In the genomic region with DNA sequence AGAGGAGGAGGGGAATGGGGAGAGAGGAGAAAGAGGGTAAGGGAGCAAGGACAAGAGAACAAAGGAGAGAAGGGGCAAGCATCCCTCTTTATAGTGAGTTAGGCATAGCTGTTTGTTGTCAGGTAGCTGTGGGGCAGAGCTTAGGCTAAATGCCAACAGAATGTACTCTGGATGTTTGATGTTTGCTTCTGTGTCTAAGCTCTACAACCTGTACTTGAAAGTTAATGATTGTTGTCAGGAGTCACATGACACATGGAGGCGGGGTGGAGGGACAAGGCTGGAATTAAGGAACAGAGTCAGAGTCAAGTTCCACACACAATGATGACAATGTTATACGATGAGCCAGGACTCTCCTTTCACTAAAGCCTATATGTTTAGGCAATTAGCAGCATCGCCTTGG, we compare ENCODE assay signal across 24 mouse cellular contexts. TPM values are rescaled to one million over a fixed set of nuclear protein-coding genes. Genes with fewer than 3 reads are reported as not detected.
DNase-seq lines count a peak whose midpoint lies in the region; ATAC-seq and TF ChIP-seq lines count a peak whose summit lies in the region.
"Had no signal": no experiment of that assay in that cellular context is flagged by ENCODE, and none has a peak within 500 bp of the region (broad histone marks: within the 10 kb centered on the region; RNA-seq: fewer than 3 reads in every experiment).

No protein-coding gene starts in this region.

- H3K9me3 ChIP-seq in liver, embryonic 14.5 days (ENCODE audit: control insufficient read depth, low read length) = no peaks in the 10 kb centered on the region
- no peaks in the 10 kb centered on the region for H3K9me3 ChIP-seq in lung, embryonic 16.5 days (ENCODE audit: control insufficient read depth, low read length)
- H3K9me3 ChIP-seq: forebrain, embryonic 10.5 days; hindbrain, embryonic 10.5 days; limb, embryonic 12.5 days had no signal

- no peak for TF ChIP-seq EP300 in liver, embryonic 14.5 days (IDR thresholded peaks at IDR 0.05; ENCODE audit: low read depth)

- H3K4me1 ChIP-seq in liver, adult 2 months (ENCODE audit: control insufficient read depth, insufficient read depth, low read length) = peaks cover 3% of the 10 kb centered on the region; the same call in 1 of the 2 replicates
- peaks cover 0 to 4% of the 10 kb centered on the region in 2 experiments; a peak in 1 of 4 replicates for H3K4me1 ChIP-seq in liver, embryonic 14.5 days (replicated peaks; ENCODE audit: control insufficient read depth in 2 of 2, insufficient read depth in 2 of 2, low read length in 1 of 2)
- no peaks in the 10 kb centered on the region for H3K4me1 ChIP-seq in lung, embryonic 16.5 days (replicated peaks; ENCODE audit: control insufficient read depth, insufficient read depth, low read length)
- H3K4me1 ChIP-seq: hindbrain, embryonic 10.5 days had no signal

- 47% methylated on average over 3 of the region's 3 CpGs for WGBS in liver, adult 2 months
- WGBS in liver, embryonic 14.5 days (ENCODE audit: insufficient replicate concordance) = 64% methylated on average over 3 of the region's 3 CpGs
- WGBS in lung, embryonic 16.5 days = 69% methylated on average over 3 of the region's 3 CpGs

- TF ChIP-seq POLR2A in liver, adult 2 months (IDR thresholded peaks at IDR 0.05; ENCODE audit: extremely low read depth, insufficient read depth, low read length) = no peak

- no peak overlapping the region for H3K27ac ChIP-seq in liver, adult 2 months (replicated peaks; ENCODE audit: insufficient read depth, low read depth, low read length)
- no peak overlapping the region for H3K27ac ChIP-seq in liver, embryonic 14.5 days
- no peak overlapping the region for H3K27ac ChIP-seq in lung, embryonic 16.5 days (ENCODE audit: low read length)
- H3K27ac ChIP-seq: forebrain, embryonic 10.5 days; hindbrain, embryonic 10.5 days; layer of hippocampus, adult 2 months; limb, embryonic 12.5 days had no signal

- H3K36me3 ChIP-seq in liver, adult 2 months (ENCODE audit: control insufficient read depth, insufficient read depth, low read length) = no peaks in the 10 kb centered on the region
- no peaks in the 10 kb centered on the region for H3K36me3 ChIP-seq in liver, embryonic 14.5 days (replicated peaks; ENCODE audit: control insufficient read depth, insufficient read depth, low read depth)
- H3K36me3 ChIP-seq in lung, embryonic 16.5 days (ENCODE audit: control insufficient read depth, insufficient read depth, low read length) = no peaks in the 10 kb centered on the region
- H3K36me3 ChIP-seq: forebrain, embryonic 10.5 days; hindbrain, embryonic 10.5 days; limb, embryonic 12.5 days had no signal

- no peaks in the 10 kb centered on the region for H3K27me3 ChIP-seq in liver, adult 2 months (ENCODE audit: control insufficient read depth, insufficient read depth, low read length)
- no peaks in the 10 kb centered on the region for H3K27me3 ChIP-seq in liver, embryonic 14.5 days (ENCODE audit: control insufficient read depth, insufficient read depth, low read length)
- H3K27me3 ChIP-seq in lung, embryonic 16.5 days (ENCODE audit: control insufficient read depth, insufficient read depth, low read depth, low read length) = no peaks in the 10 kb centered on the region
- H3K27me3 ChIP-seq: limb, embryonic 12.5 days had no signal

- peak; percentile 93 for DNase-seq in liver, adult 2 months (ENCODE audit: extremely low read depth, low read depth, low spot score)
- no peak for DNase-seq in liver
- DNase-seq in liver, embryonic 14.5 days (ENCODE audit: low read depth in 3 of 3, low spot score in 3 of 3) = peak; percentile 10 to 20 (median 12)
- DNase-seq in right cerebral cortex, postnatal 14 days = no peak
- no peak for DNase-seq in ovary, postnatal 14 days (ENCODE audit: low spot score)
- DNase-seq in cerebellum, adult 9-11 months = no peak
- DNase-seq: cerebellum, adult 8-10 months; gastrocnemius, postnatal 10 days; right cerebral cortex, adult 18-20 months had no signal

- no peaks in the 10 kb centered on the region for H3K79me2 ChIP-seq in liver, adult 2 months (ENCODE audit: control insufficient read depth, insufficient read depth, low read length)

- H3K4me3 ChIP-seq in liver, adult 2 months (ENCODE audit: insufficient read depth, low read depth, low read length) = no peak overlapping the region
- H3K4me3 ChIP-seq in liver, embryonic 14.5 days (ENCODE audit: insufficient read depth in 1 of 2, low read depth in 2 of 2, low read length in 2 of 2) = no peak overlapping the region
- no peak overlapping the region for H3K4me3 ChIP-seq in lung, embryonic 16.5 days (ENCODE audit: low read length)
- H3K4me3 ChIP-seq: forebrain, embryonic 10.5 days; hindbrain, embryonic 10.5 days; layer of hippocampus, adult 2 months; limb, embryonic 12.5 days had no signal

- ATAC-seq in liver, embryonic 14.5 days (ENCODE audit: insufficient read depth) = peak; percentile 56; the same call in 1 of the 2 replicates
- peak; percentile 92 for ATAC-seq in lung, embryonic 16.5 days (ENCODE audit: low read depth)
- ATAC-seq: midbrain, embryonic 16.5 days had no signal

- H3K4me2 ChIP-seq in liver, embryonic 14.5 days (ENCODE audit: low read depth) = no peak overlapping the region
- H3K4me2 ChIP-seq in lung, embryonic 16.5 days (ENCODE audit: low read depth, low read length) = no peak overlapping the region
- H3K4me2 ChIP-seq: limb, embryonic 12.5 days had no signal

- TF ChIP-seq CTCF in liver, adult 2 months (IDR thresholded peaks at IDR 0.05; ENCODE audit: low read depth, low read length) = no peak
- no peak for TF ChIP-seq CTCF in liver, embryonic 14.5 days (IDR thresholded peaks at IDR 0.05; ENCODE audit: low read depth)

- H3K9ac ChIP-seq in liver, adult 2 months (ENCODE audit: low read depth, low read length) = no peak overlapping the region
- no peak overlapping the region for H3K9ac ChIP-seq in liver, embryonic 14.5 days (replicated peaks)
- no peak overlapping the region for H3K9ac ChIP-seq in lung, embryonic 16.5 days (ENCODE audit: low read length)
- H3K9ac ChIP-seq: limb, embryonic 12.5 days had no signal

RNA-seq across cellular contexts. Expression of a gene that starts 53.6 kb away (rescaled TPM):
- total RNA-seq in liver, adult 2 months (2014; rRNA removed) = not detected in 2 replicates
- not detected in 2 replicates for polyA plus RNA-seq in liver, adult 2 months (2012; rRNA removed)
- not detected in 2 replicates for polyA plus RNA-seq in liver, embryonic 14.5 days (2012; rRNA removed)
- not detected in 2 replicates for polyA plus RNA-seq in liver, embryonic 14.5 days (2014; fragmentation: Nextera tagmentation; extraction: Ambion mirVana)
- polyA plus RNA-seq in lung, embryonic 16.5 days (2015; fragmentation: Nextera tagmentation; extraction: Ambion mirVana) = not detected in 2 replicates
- total RNA-seq: adrenal gland, postnatal 4 days; ES-E14; gastrocnemius, postnatal 10 days; heart, adult 8-10 months; layer of hippocampus, adult 2 months; left cerebral cortex, adult 18-20 months; megakaryocyte, adult 5-6 weeks had no signal
- polyA plus RNA-seq: cortical plate, adult 2 months; embryonic facial prominence, embryonic 14.5 days; forebrain, embryonic 10.5 days; heart, embryonic 16.5 days; hindbrain, embryonic 10.5 days; limb, embryonic 12.5 days; midbrain, embryonic 16.5 days; thymus, postnatal 0 days had no signal

Comparison
In these comparisons a context has a peak if more than half of its experiments do, and no peak if none do; other contexts are left out.
1. DNase-seq: peak in liver, adult 2 months (single experiment) and liver, embryonic 14.5 days (3 of 3); none in liver (single experiment), right cerebral cortex, postnatal 14 days (single experiment), ovary, postnatal 14 days (single experiment) and cerebellum, adult 9-11 months (single experiment).